Mouse (Mus musculus): ENCODE results near the gene Ssr3. TPM values are rescaled to one million over a fixed set of nuclear protein-coding genes. Genes with fewer than 3 reads are reported as not detected.
A peak's percentile ranks its signal among the peaks of the same experiment; 100 is the strongest.

Gene Ssr3
- total RNA-seq, 2 experiments from 2014 or later: 82.2 to 89.7 TPM

DNA sequence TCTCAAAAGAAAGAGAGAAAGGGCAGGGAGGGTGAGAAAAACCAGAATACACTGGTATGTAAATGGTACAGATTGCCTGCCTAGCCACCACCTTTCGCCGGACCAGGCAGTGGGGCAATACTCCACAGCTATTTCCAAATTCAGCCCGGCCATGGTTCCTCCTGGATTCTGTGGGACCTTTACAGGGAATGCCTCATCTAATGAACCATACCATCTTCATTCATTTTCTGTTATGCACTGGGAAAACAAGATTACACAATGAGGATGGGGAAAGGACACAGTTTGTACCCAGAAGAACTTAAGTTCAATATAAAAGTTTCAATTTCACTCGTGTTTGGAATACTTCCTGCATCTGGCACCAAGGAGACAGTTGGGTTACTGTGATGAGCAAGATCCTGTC lies 19.9 kb downstream of the Ssr3 start:
- intact Hi-C loops (cut with DNase I): no loop called here
- Histone ChIP-seq H3K4me3 (no peak overlapping the region), H3K27ac (no peak overlapping the region)
- no peak for TF ChIP-seq CTCF (IDR thresholded peaks at IDR 0.05)
- DNase-seq (ENCODE audit: extremely low spot score in 1 of 2, low spot score in 2 of 2): no peak

DNA sequence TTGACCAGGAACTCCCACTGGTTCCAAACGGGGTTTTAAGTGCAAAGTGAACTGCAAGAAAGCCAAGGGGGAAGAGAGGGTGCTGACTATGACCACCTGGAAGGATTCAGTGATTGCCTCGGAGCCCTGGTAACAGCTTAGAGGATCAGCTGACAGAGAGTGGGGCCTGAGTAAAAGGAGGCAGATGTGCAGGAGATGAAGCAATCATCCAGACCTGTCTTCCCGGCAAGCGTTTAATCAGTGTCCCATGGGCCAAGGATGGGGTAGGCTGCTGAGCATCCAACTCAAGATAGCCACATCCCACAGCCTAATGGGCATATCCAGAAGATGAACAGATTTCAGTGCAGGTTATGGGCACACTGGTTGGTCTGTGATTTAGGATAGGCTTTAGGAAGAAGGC lies 24.5 kb downstream of the Ssr3 start:
- TF ChIP-seq CTCF (IDR thresholded peaks at IDR 0.05): no peak

DNA sequence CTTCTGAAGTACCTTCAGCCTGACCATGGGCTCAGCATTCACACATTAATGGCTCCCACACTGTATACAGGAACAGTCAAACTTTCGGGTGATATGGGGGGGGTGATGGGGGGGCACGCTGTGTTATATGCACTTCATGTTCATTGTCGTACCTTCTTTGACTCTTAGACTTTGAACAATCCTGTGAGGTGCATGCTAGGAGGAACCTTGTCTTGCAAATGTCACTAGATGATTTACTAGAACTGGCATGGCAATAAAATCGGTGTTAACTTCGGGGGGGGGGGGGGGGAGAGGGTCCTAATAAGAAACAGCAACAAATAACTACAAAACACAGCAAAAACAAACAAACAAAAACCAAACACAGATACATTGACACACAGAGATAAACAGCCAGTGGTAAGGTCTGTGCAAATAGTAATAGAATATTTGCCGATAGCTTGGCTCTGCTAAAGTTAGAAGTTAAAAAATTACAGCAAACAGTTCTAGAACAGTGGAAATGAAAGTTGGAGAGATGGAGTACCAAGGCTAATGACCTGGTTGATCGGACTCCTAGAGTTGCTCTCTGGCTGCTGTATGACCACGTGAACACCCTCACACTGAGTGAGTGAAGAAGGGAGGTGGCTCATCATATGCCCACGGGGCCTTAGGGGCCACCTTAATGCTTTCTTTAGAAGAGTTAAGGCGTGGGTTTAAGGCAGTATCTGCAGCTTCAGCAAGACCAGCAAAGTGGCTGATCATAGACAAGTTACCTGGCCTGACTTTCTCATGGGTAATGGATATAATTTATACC lies 26.3 kb downstream of the Ssr3 start:
- H3K4me3 ChIP-seq: no peak overlapping the region
- TF ChIP-seq CTCF (IDR thresholded peaks at IDR 0.05): no peak
- H3K27ac ChIP-seq: no peak overlapping the region
- intact Hi-C loops (cut with DNase I): no loop called here
- no peak for DNase-seq (ENCODE audit: extremely low spot score in 1 of 2, low spot score in 2 of 2)

More for the DNA sequence above, 24.5 kb downstream of the Ssr3 start:
- intact Hi-C loops (cut with DNase I): no loop called here
- no peak for DNase-seq (ENCODE audit: extremely low spot score in 1 of 2, low spot score in 2 of 2)
- Histone ChIP-seq H3K4me3 (no peak overlapping the region), H3K27ac (no peak overlapping the region)

DNA sequence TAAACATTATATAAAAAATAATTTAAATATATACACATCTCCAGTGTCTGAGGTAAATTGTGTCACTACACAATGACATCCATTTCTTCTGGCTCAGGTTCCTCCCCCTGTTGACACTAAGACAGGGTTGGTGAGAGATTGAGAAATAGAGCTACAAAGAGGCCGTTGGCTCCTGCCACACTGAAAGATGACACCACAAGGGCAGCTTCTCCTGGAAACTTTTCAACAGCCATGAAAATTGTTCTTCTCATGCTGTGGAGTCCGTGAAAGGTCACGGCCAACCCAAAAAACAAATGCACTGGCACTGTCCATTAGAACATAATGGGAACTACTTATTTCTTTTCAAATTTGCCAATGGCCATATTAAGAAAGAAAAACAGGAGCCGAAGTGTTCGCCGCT lies 27.2 kb downstream of the Ssr3 start:
- no peak overlapping the region for H3K27ac ChIP-seq
- no peak for TF ChIP-seq CTCF (IDR thresholded peaks at IDR 0.05)
- intact Hi-C loops (cut with DNase I): no loop called here
- H3K4me3 ChIP-seq: no peak overlapping the region
- DNase-seq (ENCODE audit: extremely low spot score in 1 of 2, low spot score in 2 of 2): no peak

DNA sequence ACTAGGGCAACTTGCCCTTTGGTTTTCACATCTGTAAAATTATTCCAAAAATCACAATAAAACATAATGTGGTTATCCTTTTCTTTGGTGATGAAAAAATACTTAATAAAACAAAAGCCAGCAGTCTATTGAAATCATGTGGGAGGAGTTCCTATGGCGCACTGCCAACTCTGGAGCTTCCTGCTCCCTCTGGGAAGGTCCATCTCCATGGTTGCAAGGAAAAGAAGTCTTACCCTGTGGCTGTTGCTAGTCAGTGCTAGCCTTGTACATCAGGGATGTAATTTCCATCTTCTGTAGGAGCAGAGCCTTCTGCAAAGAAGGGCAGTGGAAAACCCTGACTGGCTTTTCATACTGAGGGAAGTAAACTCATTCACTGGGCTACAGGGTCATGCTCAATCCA lies 29.0 kb downstream of the Ssr3 start:
- intact Hi-C loops (cut with DNase I): no loop called here
- no peak for TF ChIP-seq CTCF (IDR thresholded peaks at IDR 0.05)
- H3K4me3 ChIP-seq: no peak overlapping the region
- no peak for DNase-seq (ENCODE audit: extremely low spot score in 1 of 2, low spot score in 2 of 2)
- H3K27ac ChIP-seq: no peak overlapping the region

DNA sequence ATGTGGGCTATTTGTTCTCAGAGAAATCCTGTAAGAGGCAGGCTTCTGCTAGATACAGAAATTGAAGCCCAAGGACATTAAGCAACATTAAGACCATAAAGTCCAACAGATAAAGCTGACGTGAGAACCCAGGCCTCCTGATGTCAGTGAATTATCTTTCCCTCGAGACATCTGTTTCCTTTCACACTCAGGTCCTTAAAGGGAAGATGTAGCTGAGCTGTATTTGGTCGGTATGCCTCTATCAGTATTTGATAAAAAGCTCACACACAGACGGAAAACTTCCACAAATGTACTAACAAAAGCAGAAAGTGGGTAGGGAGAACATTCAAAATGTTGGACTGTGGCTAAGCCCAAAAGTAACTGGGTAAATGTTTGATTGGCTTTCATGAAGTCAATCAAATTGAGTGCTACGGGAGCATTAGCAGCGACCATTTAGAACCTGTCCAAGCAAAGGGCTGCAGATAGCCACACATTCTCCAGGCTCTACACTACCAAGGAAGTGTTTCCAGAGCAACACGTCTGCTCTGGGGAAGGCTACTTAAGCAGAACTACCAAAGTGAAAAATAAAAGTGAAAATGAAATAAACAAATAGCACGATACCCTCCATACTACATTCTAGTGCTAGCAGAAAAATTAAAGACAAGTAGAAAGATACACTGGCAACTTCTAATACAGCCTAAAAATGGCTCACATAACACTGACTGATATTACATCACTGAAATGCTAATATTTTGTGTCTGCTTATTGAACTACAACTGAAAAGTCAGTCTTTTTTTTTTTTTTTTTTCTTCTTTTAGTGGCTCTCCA lies 32.1 kb downstream of the Ssr3 start:
- TF ChIP-seq CTCF (IDR thresholded peaks at IDR 0.05): no peak
- no peak for DNase-seq (ENCODE audit: extremely low spot score in 1 of 2, low spot score in 2 of 2)
- Histone ChIP-seq H3K27ac (no peak overlapping the region), H3K4me3 (no peak overlapping the region)
- intact Hi-C loops (cut with DNase I): no loop called here

DNA sequence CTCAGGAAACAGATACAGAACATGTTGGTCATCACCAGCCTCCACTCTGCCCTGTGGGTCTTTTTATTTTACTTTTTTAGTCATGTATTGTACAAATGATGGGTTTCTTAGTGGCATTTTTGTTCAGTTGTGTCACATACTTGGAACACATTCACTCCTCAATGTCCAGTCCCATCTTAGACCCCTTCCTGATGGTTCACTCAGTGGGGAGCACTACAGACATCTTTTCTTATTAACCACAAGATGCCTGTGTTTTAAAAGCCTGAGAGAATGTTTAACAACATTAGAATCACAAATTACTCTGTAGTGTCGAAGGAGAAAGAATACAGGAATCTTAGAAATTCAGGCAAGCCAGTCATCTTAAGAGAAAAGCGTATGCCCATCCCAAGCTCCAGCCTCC lies 33.6 kb downstream of the Ssr3 start:
- Histone ChIP-seq H3K27ac (no peak overlapping the region), H3K4me3 (no peak overlapping the region)
- intact Hi-C loops (cut with DNase I): no loop called here
- TF ChIP-seq CTCF (IDR thresholded peaks at IDR 0.05): no peak
- DNase-seq (ENCODE audit: extremely low spot score in 1 of 2, low spot score in 2 of 2): no peak

DNA sequence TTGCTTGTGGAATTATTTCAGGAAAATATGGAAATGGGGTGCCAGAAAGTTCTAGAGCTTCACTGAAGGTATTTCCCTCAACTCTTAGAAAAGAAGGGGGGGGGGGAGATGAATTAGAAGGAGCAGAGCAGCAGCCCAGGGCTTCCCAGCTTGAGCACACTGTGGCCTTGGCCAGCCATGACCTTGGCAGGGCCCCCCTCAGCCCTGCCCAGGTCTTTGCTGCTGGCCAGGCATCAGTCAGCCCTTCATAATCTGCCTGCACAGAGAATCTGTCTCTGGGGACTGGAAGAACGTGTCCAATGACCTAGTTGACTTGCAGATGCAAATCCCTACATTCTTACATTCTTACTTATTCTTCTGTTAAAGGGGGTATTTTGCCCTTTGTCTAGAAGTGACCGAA lies 34.1 kb downstream of the Ssr3 start:
- TF ChIP-seq CTCF (IDR thresholded peaks at IDR 0.05): no peak
- Histone ChIP-seq H3K27ac (no peak overlapping the region), H3K4me3 (no peak overlapping the region)
- intact Hi-C loops (cut with DNase I): no loop called here
- DNase-seq (ENCODE audit: extremely low spot score in 1 of 2, low spot score in 2 of 2): no peak

DNA sequence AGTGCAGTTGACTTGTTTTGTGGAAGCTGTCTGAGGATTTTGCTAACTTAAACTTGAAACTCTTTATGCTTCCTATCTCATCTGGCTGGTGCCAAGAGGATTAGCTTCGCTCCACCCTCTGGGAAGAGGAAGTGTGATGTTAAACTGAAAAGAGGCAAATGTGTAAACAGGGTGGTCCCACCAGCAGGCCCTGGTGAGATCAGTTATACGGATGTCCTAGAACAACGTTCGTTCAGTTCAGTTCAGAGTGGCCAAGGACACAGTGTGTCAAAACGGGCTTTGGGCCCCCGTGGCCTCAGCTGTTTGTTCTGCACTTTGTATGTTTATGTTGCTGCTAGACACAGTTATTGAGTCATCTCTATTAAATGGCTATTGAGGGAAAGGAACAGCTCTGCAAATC lies 36.9 kb downstream of the Ssr3 start:
- TF ChIP-seq CTCF (IDR thresholded peaks at IDR 0.05): no peak
- intact Hi-C loops (cut with DNase I): no loop called here

DNA sequence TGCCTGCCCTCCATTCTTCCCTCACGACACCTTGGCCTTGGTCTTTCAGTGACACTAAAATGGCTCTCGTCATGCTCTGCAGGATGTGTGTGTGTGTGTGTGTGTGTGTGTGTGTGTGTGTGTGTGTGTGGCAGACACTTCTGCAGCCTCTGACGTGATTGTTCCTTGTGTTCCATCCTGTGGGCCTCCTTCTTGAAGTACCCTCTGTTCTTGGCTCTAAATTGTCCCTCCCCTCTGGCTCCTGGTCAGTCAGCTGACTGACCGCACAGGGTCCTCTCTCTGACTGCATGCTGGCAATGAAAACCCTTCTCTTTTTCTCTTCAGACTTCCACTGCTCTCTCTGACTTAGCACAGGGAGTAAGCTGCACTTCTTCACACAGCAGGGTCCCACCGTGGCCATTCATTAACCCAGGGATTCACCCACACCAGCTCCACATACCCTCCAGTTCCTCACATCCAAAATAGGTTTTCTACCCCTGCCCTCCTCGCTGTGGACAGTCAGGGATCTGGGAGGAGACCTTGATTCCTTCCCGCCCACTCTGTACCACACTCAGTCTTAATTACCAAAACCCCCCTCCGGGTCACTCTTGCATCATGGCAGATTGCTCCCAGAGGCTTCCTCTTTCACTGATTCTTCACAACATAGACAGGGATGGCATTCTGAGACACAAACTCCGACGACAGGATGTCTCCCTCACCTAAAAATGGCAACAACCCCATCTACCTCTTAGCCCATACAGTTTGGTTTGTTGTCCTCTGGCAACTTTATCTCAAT lies 39.0 kb downstream of the Ssr3 start:
- Histone ChIP-seq H3K27ac (no peak overlapping the region), H3K4me3 (no peak overlapping the region)
- intact Hi-C loops (cut with DNase I): loop anchor here (2.0 to 5.0 kb wide), 2 partner anchors 369 to 456 kb away; no protein-coding TSS in a partner anchor
- TF ChIP-seq CTCF (IDR thresholded peaks at IDR 0.05): no peak
- DNase-seq (ENCODE audit: extremely low spot score in 1 of 2, low spot score in 2 of 2): no peak

More for the DNA sequence above, 36.9 kb downstream of the Ssr3 start:
- DNase-seq (ENCODE audit: extremely low spot score in 1 of 2, low spot score in 2 of 2): no peak
- Histone ChIP-seq H3K4me3 (no peak overlapping the region), H3K27ac (no peak overlapping the region)

DNA sequence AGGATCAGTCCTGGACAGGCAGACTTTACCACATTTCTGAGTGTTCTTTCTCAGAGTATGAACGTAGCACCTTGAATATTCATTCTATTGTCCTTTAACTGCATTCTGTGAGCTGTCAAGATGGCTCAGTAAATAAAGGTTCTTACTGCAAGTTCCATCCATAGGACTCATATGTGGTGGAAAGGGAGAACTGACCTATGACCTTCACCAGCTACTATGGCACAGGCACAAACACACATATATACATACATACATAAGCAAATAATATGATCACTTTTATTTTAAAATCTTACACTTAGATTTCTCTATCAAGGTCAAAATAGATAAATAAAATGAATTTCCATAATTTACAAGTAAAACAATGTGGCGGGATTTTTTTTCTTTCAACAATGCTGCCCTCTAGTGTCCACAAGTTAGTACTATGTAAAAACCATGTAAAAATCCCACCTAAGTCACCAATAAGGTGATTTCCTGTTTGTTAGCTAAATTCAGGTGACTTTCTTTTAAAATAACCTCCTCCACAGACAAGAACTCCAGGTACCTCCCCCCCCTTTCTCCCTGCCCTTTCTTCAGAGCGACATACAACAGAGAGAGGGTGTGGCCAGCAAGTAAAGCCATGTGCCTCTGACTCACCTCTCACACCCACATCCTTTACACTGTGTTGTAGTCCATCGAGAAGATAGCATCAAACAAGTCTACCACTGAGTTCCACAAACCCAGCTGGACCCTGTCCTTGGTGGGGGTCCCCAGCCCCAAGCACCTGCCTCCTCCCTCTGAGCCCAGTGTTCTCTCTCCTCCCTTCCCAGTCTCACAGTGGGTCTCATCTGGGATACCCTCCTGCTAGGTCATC lies 39.9 kb downstream of the Ssr3 start:
- Histone ChIP-seq H3K27ac (no peak overlapping the region), H3K4me3 (no peak overlapping the region)
- no peak for DNase-seq (ENCODE audit: extremely low spot score in 1 of 2, low spot score in 2 of 2)
- peak; percentile 78 for TF ChIP-seq CTCF (IDR thresholded peaks at IDR 0.05)
- intact Hi-C loops (cut with DNase I): loop anchor here (2.0 to 5.0 kb wide), 2 partner anchors 368 to 455 kb away; no protein-coding TSS in a partner anchor

Measured in left cerebral cortex, adult 2 months (tissue).